In the genomic region with DNA sequence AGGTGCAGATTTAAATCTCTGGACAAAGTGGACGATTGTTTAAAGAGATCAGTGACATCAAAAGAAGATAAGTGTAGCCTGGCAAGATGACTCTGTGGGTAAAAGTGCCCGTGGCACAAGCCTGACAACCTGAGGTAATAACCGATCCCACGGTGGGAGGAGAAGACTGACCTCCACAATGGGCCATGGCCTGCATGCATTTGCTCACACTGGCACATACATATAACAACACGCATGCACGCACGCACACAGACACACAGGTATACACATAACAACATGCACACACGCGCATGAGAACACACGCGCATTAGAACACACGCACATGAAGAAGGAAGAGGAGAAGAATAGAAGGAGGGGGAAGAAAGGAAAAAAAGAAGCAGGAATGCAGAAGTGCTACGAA, we compare ENCODE assay signal across 26 mouse cellular contexts. TPM values are rescaled to one million over a fixed set of nuclear protein-coding genes. Genes with fewer than 3 reads are reported as not detected.
A peak's percentile ranks its signal among the peaks of the same experiment; 100 is the strongest.
DNase-seq lines count a peak whose midpoint lies in the region; ATAC-seq and TF ChIP-seq lines count a peak whose summit lies in the region.
"Had no signal": no experiment of that assay in that cellular context is flagged by ENCODE, and none has a peak within 500 bp of the region (broad histone marks: within the 10 kb centered on the region; RNA-seq: fewer than 3 reads in every experiment).

No protein-coding gene starts in this region.

- no peak for TF ChIP-seq CTCF in forebrain, postnatal 0 days (IDR thresholded peaks at IDR 0.05; ENCODE audit: low read depth)
- TF ChIP-seq CTCF in MEL (IDR thresholded peaks at IDR 0.05 in 2 of 3, conservative IDR thresholded peaks at IDR 0.05 in 1 of 3; ENCODE audit: control insufficient read depth in 1 of 3, insufficient read depth in 1 of 3, low read depth in 2 of 3, low read length in 3 of 3, poor library complexity in 1 of 3, severe bottlenecking in 1 of 3), result no peak

- H3K9ac ChIP-seq in forebrain, embryonic 11.5 days (ENCODE audit: low read length), result no peak overlapping the region
- no peak overlapping the region for H3K9ac ChIP-seq in forebrain, postnatal 0 days
- no peak overlapping the region for H3K9ac ChIP-seq in intestine, embryonic 14.5 days (ENCODE audit: low read length)
- H3K9ac ChIP-seq in intestine, embryonic 16.5 days (ENCODE audit: low read depth, low read length), result no peak overlapping the region
- no peak overlapping the region for H3K9ac ChIP-seq in MEL (ENCODE audit: control insufficient read depth, low read depth, low read length, poor library complexity, severe bottlenecking)
- H3K9ac ChIP-seq: embryonic facial prominence, embryonic 13.5 days; embryonic facial prominence, embryonic 15.5 days; forebrain, embryonic 13.5 days; forebrain, embryonic 15.5 days had no signal

- no peak for TF ChIP-seq EP300 in MEL (IDR thresholded peaks at IDR 0.05; ENCODE audit: low read depth in 1 of 2, low read length in 2 of 2)

- H3K27ac ChIP-seq in forebrain, embryonic 11.5 days (ENCODE audit: low read depth, low read length), result no peak overlapping the region
- no peak overlapping the region for H3K27ac ChIP-seq in forebrain, postnatal 0 days (ENCODE audit: low read depth, low read length)
- no peak overlapping the region for H3K27ac ChIP-seq in intestine, embryonic 14.5 days (ENCODE audit: low read depth)
- no peak overlapping the region for H3K27ac ChIP-seq in intestine, embryonic 16.5 days (ENCODE audit: low read length)
- H3K27ac ChIP-seq in MEL (ENCODE audit: control insufficient read depth, low read depth, low read length), result peak overlapping the region; percentile 66
- H3K27ac ChIP-seq: embryonic facial prominence, embryonic 13.5 days; embryonic facial prominence, embryonic 15.5 days; forebrain, embryonic 10.5 days; forebrain, embryonic 13.5 days; forebrain, embryonic 15.5 days had no signal

- H3K4me3 ChIP-seq in forebrain, embryonic 11.5 days (ENCODE audit: low read depth, low read length), result no peak overlapping the region
- no peak overlapping the region for H3K4me3 ChIP-seq in forebrain, postnatal 0 days (ENCODE audit: low read depth, low read length)
- H3K4me3 ChIP-seq in intestine, embryonic 14.5 days (ENCODE audit: low read depth, low read length), result no peak overlapping the region
- no peak overlapping the region for H3K4me3 ChIP-seq in intestine, embryonic 16.5 days (ENCODE audit: low read length)
- no peak overlapping the region for H3K4me3 ChIP-seq in MEL (ENCODE audit: control insufficient read depth in 1 of 2, insufficient read depth in 1 of 2, low read depth in 2 of 2, low read length in 2 of 2)
- H3K4me3 ChIP-seq: embryonic facial prominence, embryonic 13.5 days; embryonic facial prominence, embryonic 15.5 days; erythroblast, embryonic 14.5 days; forebrain, embryonic 10.5 days; forebrain, embryonic 13.5 days; forebrain, embryonic 15.5 days had no signal

- no peak for ATAC-seq in forebrain, embryonic 11.5 days (replicated peaks; ENCODE audit: low FRiP score)
- no peak for ATAC-seq in forebrain, postnatal 0 days
- ATAC-seq in intestine, embryonic 14.5 days (replicated peaks; ENCODE audit: low FRiP score, low TSS enrichment, low read depth), result no peak
- ATAC-seq in intestine, embryonic 16.5 days, result no peak
- ATAC-seq: CD4-positive, CD25-positive, alpha-beta regulatory T cell, adult 4 months; forebrain, embryonic 13.5 days; forebrain, embryonic 15.5 days had no signal

- no peaks in the 10 kb centered on the region for H3K4me1 ChIP-seq in forebrain, embryonic 11.5 days (replicated peaks; ENCODE audit: control insufficient read depth, insufficient read depth, low read length)
- no peaks in the 10 kb centered on the region for H3K4me1 ChIP-seq in forebrain, postnatal 0 days (ENCODE audit: insufficient read depth)
- H3K4me1 ChIP-seq in intestine, embryonic 14.5 days (replicated peaks; ENCODE audit: control insufficient read depth, insufficient read depth, low read length), result no peaks in the 10 kb centered on the region
- H3K4me1 ChIP-seq in intestine, embryonic 16.5 days (ENCODE audit: control insufficient read depth, insufficient read depth, low read length), result no peaks in the 10 kb centered on the region; the same call in 1 of the 2 replicates
- peaks cover 28 to 36% of the 10 kb centered on the region in 2 experiments for H3K4me1 ChIP-seq in MEL (ENCODE audit: control insufficient read depth in 1 of 2, insufficient read depth in 2 of 2, low read length in 2 of 2)
- H3K4me1 ChIP-seq: embryonic facial prominence, embryonic 13.5 days; embryonic facial prominence, embryonic 15.5 days; forebrain, embryonic 13.5 days; forebrain, embryonic 15.5 days had no signal

- no peaks in the 10 kb centered on the region for H3K27me3 ChIP-seq in forebrain, embryonic 11.5 days (ENCODE audit: control insufficient read depth, insufficient read depth, low read length)
- H3K27me3 ChIP-seq in forebrain, postnatal 0 days (ENCODE audit: insufficient read depth, low read length), result no peaks in the 10 kb centered on the region
- no peaks in the 10 kb centered on the region for H3K27me3 ChIP-seq in intestine, embryonic 14.5 days (replicated peaks; ENCODE audit: control insufficient read depth, insufficient read depth, low read length)
- H3K27me3 ChIP-seq in intestine, embryonic 16.5 days (replicated peaks; ENCODE audit: control insufficient read depth, insufficient read depth, low read length), result no peaks in the 10 kb centered on the region
- H3K27me3 ChIP-seq in MEL (ENCODE audit: control insufficient read depth in 1 of 2, insufficient read depth in 2 of 2, low read length in 2 of 2), result no peaks in the 10 kb centered on the region
- H3K27me3 ChIP-seq: CH12.LX; embryonic facial prominence, embryonic 13.5 days; embryonic facial prominence, embryonic 15.5 days; forebrain, embryonic 13.5 days; forebrain, embryonic 15.5 days had no signal

- H3K9me3 ChIP-seq in forebrain, embryonic 11.5 days (ENCODE audit: control insufficient read depth, low read length), result no peaks in the 10 kb centered on the region
- H3K9me3 ChIP-seq in forebrain, postnatal 0 days (ENCODE audit: low read length), result no peaks in the 10 kb centered on the region
- no peaks in the 10 kb centered on the region for H3K9me3 ChIP-seq in intestine, embryonic 14.5 days (ENCODE audit: control insufficient read depth, low read length)
- no peaks in the 10 kb centered on the region for H3K9me3 ChIP-seq in intestine, embryonic 16.5 days (ENCODE audit: control insufficient read depth, low read length)
- H3K9me3 ChIP-seq in MEL (replicated peaks; ENCODE audit: insufficient read depth, low read length), result no peaks in the 10 kb centered on the region
- H3K9me3 ChIP-seq: embryonic facial prominence, embryonic 13.5 days; embryonic facial prominence, embryonic 15.5 days; forebrain, embryonic 13.5 days; forebrain, embryonic 15.5 days; G1E had no signal

- H3K36me3 ChIP-seq in forebrain, embryonic 11.5 days (ENCODE audit: control insufficient read depth, insufficient read depth, low read length), result no peaks in the 10 kb centered on the region
- no peaks in the 10 kb centered on the region for H3K36me3 ChIP-seq in forebrain, postnatal 0 days (ENCODE audit: insufficient read depth)
- H3K36me3 ChIP-seq in intestine, embryonic 14.5 days (ENCODE audit: control insufficient read depth, insufficient read depth, low read length), result no peaks in the 10 kb centered on the region
- no peaks in the 10 kb centered on the region for H3K36me3 ChIP-seq in intestine, embryonic 16.5 days (ENCODE audit: control insufficient read depth, insufficient read depth, low read length)
- peaks cover 0 to 29% of the 10 kb centered on the region in 2 experiments; a peak in 2 of 4 replicates for H3K36me3 ChIP-seq in MEL (ENCODE audit: control insufficient read depth in 1 of 2, insufficient read depth in 2 of 2, low read length in 2 of 2)
- H3K36me3 ChIP-seq: embryonic facial prominence, embryonic 13.5 days; embryonic facial prominence, embryonic 15.5 days; forebrain, embryonic 10.5 days; forebrain, embryonic 15.5 days; G1E had no signal

- TF ChIP-seq POLR2A in MEL (IDR thresholded peaks at IDR 0.05; ENCODE audit: control insufficient read depth in 1 of 2, insufficient read depth in 1 of 2, low read depth in 1 of 2, low read length in 2 of 2, poor library complexity in 1 of 2), result no peak

- 95% methylated on average over 13 of the region's 13 CpGs for WGBS in forebrain, embryonic 11.5 days
- 92% methylated on average over 13 of the region's 13 CpGs for WGBS in forebrain, postnatal 0 days
- 94% methylated on average over 13 of the region's 13 CpGs for WGBS in intestine, embryonic 14.5 days
- 93% methylated on average over 13 of the region's 13 CpGs for WGBS in intestine, embryonic 16.5 days

- H3K79me2 ChIP-seq in MEL (ENCODE audit: control insufficient read depth, insufficient read depth, low read length, poor library complexity), result no peaks in the 10 kb centered on the region

- H3K4me2 ChIP-seq in forebrain, embryonic 11.5 days (ENCODE audit: low read depth, low read length, severe bottlenecking), result no peak overlapping the region
- H3K4me2 ChIP-seq in forebrain, postnatal 0 days (ENCODE audit: low read depth), result no peak overlapping the region
- H3K4me2 ChIP-seq in intestine, embryonic 14.5 days (ENCODE audit: low read length), result no peak overlapping the region
- H3K4me2 ChIP-seq in intestine, embryonic 16.5 days (ENCODE audit: low read depth, low read length), result no peak overlapping the region
- H3K4me2 ChIP-seq: embryonic facial prominence, embryonic 13.5 days; embryonic facial prominence, embryonic 15.5 days; forebrain, embryonic 13.5 days; forebrain, embryonic 15.5 days had no signal

- no peak for TF ChIP-seq RAD21 in MEL (IDR thresholded peaks at IDR 0.05; ENCODE audit: low read depth, low read length)

- DNase-seq in forebrain, embryonic 11.5 days (ENCODE audit: low spot score), result peak; percentile 24
- DNase-seq in forebrain, postnatal 0 days, result no peak
- peak; percentile 31 for DNase-seq in intestine, embryonic 14.5 days (ENCODE audit: low spot score)
- no peak for DNase-seq in MEL (ENCODE audit: low read depth, low spot score)
- DNase-seq: adrenal gland, adult 2 months; adrenal gland, postnatal 10 days; adrenal gland, postnatal 25 days; B cell, adult 2 months; cerebellum, adult 11 months; cerebellum, adult 18-20 months; cerebellum, adult 8-10 months; cerebellum, adult 9-11 months; cerebellum, postnatal 14 days; cerebellum, postnatal 36 days; embryo, embryonic 11 days had no signal

RNA-seq across cellular contexts. Expression of a gene that starts 52.2 kb away (rescaled TPM):
- polyA plus RNA-seq in forebrain, embryonic 11.5 days (2014; fragmentation: Nextera tagmentation; extraction: Ambion mirVana), result 30.0 and 35.9 TPM in 2 replicates
- total RNA-seq in forebrain, postnatal 0 days (2014; rRNA removed), result 96.1 and 111 TPM in 2 replicates
- 137 and 160 TPM in 2 replicates for polyA plus RNA-seq in forebrain, postnatal 0 days (2015; fragmentation: Nextera tagmentation; extraction: Ambion mirVana)
- polyA plus RNA-seq in intestine, embryonic 14.5 days (2014; fragmentation: Nextera tagmentation; extraction: Ambion mirVana), result 55.6 and 68.3 TPM in 2 replicates
- 272 and 331 TPM in 2 replicates for polyA plus RNA-seq in intestine, embryonic 16.5 days (2015; fragmentation: Nextera tagmentation; extraction: Ambion mirVana)
- total RNA-seq in MEL (2012; rRNA removed), result 67.5 and 73.4 TPM in 2 replicates
- polyA plus RNA-seq in MEL (2012; ENCODE audit: insufficient read depth in 1 of 2, insufficient read length in 2 of 2, low read depth in 1 of 2, low replicate concordance in 2 of 2, missing spikeins in 1 of 2), result 100 to 1,000 TPM in 1 of 2 experiments, not detected in 1; 187 TPM
- polyA plus RNA-seq: G1E had no signal

RNA-seq across cellular contexts. Expression of a gene that starts 55.2 kb away (rescaled TPM):
- 42.1 and 47.7 TPM in 2 replicates for polyA plus RNA-seq in forebrain, embryonic 11.5 days (2014; fragmentation: Nextera tagmentation; extraction: Ambion mirVana)
- 81.9 and 84.2 TPM in 2 replicates for total RNA-seq in forebrain, postnatal 0 days (2014; rRNA removed)
- polyA plus RNA-seq in forebrain, postnatal 0 days (2015; fragmentation: Nextera tagmentation; extraction: Ambion mirVana), result 179 and 215 TPM in 2 replicates
- polyA plus RNA-seq in intestine, embryonic 14.5 days (2014; fragmentation: Nextera tagmentation; extraction: Ambion mirVana), result 0.49 and 0.67 TPM in 2 replicates
- polyA plus RNA-seq in intestine, embryonic 16.5 days (2015; fragmentation: Nextera tagmentation; extraction: Ambion mirVana), result 0.82 and 0.83 TPM in 2 replicates
- total RNA-seq in MEL (2012; rRNA removed), result not detected in 2 replicates
- polyA plus RNA-seq in MEL (2012; ENCODE audit: insufficient read depth in 1 of 2, insufficient read length in 2 of 2, low read depth in 1 of 2, low replicate concordance in 2 of 2, missing spikeins in 1 of 2), result not detected
- total RNA-seq: common myeloid progenitor, adult 5-6 weeks; G1E had no signal
- polyA plus RNA-seq: CD4-positive, CD25-positive, alpha-beta regulatory T cell, adult 4 months; erythroblast, embryonic 14.5 days; G1E had no signal

Comparison
In these comparisons a context has a peak if more than half of its experiments do, and no peak if none do; other contexts are left out.
1. DNase-seq: peak in forebrain, embryonic 11.5 days (single experiment) and intestine, embryonic 14.5 days (single experiment); none in forebrain, postnatal 0 days (single experiment) and MEL (single experiment).
2. RNA of a gene that starts 55.2 kb away (polyA plus RNA-seq): 179 to 215 TPM in forebrain, postnatal 0 days and 42.1 to 47.7 TPM in forebrain, embryonic 11.5 days; 0.82 to 0.83 TPM in intestine, embryonic 16.5 days, 0.49 to 0.67 TPM in intestine, embryonic 14.5 days and not detected in MEL; every median in the first group is over 10 times any median in the second.